Mouse (Mus musculus): ENCODE measurements around the gene Gab2. TPM values are rescaled to one million over a fixed set of nuclear protein-coding genes. Genes with fewer than 3 reads are reported as not detected.
"Not testable (repeated sequence)": the region's sequence is repeated elsewhere in the genome, so short reads cannot be mapped to it uniquely, and the experiment has no call there.

Gab2 gene
- total RNA-seq, 2 experiments from 2014 or later: 8.7 to 9.8 TPM

GRCm38 (mm10) chr7:97223836-97224235 lies 142.4 kb downstream of the Gab2 start:
- intact Hi-C loops (cut with DNase I; ENCODE audit: low total_unique reads): no loop called here
- no peak for DNase-seq

DNA sequence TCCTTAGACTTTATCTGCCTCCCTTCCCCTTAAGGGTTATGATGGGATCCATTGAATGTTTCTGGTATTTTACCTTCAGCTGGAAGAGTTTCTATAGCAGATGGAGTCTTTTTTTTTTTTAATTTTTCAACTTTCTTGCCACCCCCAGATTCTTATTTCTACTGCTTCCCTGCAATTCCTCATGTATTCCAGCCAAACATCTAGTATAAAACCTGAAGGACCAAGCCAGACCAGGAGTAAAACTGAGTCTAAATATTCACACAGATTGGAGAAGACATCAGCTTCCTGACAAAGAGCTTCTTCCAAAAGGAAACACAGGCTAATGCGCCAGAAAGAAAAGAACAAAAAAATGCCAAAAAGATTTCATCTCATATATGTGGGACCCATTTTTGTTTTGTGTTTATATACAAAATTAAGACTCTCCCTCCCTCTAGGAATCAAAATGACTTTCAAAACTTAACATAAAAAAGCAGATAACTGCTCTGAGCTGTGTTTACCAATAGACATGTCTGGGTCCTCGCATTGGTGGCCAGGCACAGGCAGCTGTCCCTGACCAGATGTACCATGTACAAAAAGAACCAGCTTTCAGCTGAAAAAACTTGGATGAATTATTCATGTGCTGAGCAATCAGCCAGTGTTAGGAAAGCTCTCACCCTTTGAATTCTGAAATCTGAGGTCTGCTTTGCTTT lies 164.0 kb downstream of the Gab2 start:
- no peak for DNase-seq
- intact Hi-C loops (cut with DNase I; ENCODE audit: low total_unique reads): no loop called here

DNA sequence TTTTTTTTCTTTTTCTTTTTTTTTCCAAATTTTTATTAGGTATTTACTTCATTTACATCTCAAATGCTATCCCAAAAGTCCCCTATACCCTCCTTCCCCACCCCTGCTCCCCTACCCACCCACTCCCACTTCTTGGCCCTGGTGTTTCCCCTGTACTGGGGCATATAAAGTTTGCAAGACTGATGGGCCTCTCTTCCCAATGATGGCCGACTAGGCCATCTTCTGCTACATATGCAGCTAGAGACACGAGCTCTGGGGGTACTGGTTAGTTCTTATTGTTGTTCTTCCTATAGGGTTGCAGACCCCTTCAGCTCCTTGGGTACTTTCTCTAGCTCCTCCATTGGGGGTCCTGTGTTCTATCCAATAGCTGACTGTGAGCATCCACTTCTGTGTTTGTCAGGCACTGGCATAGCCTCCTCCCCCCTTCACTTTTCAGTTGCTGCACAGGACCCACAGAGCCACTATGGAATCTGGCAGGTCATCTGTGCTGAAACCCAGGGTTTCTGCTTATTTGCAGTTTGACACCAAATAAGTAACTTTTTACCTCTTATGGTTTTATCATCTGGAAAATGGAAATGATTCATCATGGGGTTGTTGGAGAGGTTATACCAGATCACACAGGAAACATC lies 164.7 kb downstream of the Gab2 start:
- DNase-seq; intact Hi-C loops (cut with DNase I; ENCODE audit: low total_unique reads): not testable (repeated sequence)

DNA sequence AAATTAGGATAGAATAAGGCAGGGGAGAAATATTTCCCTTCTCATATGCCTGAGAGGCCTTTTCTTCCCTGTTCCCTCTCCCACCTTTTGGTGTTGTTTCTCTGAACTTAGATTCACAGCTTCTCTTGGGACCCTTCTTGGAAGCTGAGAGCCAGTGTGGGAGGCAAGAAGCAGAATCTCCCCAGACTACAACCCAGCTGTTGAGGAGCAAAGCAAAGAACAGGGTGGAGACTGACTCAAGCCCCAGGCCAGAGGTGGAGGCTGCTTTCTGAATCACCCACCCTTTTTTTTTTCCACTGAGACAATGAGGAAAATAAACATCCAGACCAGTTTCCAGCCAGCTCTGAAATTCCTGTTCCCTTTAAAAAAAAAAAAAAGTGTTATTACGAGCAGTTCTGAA lies 166.3 kb downstream of the Gab2 start:
- peak; percentile 47 for DNase-seq
- intact Hi-C loops (cut with DNase I; ENCODE audit: low total_unique reads): no loop called here

DNA sequence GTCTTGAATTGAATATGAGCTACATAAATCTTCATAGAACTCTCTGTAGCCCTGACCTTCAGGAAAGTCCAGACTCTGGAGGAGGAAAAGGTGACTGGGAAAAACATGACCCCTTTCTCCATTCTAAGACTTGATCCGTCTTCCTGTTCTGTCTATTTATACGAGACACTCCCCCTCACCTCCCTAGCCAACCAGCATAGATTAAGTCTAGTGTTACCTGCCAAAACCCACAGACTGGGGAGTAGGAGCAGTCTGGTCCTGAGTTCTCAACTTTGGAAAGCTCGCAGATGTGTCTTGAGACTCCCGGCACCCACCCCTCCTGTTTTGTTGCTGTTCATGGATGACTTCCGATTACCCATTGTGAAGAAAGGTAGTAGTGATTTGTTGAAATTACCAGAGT lies 166.8 kb downstream of the Gab2 start:
- intact Hi-C loops (cut with DNase I; ENCODE audit: low total_unique reads): no loop called here
- DNase-seq: no peak

DNA sequence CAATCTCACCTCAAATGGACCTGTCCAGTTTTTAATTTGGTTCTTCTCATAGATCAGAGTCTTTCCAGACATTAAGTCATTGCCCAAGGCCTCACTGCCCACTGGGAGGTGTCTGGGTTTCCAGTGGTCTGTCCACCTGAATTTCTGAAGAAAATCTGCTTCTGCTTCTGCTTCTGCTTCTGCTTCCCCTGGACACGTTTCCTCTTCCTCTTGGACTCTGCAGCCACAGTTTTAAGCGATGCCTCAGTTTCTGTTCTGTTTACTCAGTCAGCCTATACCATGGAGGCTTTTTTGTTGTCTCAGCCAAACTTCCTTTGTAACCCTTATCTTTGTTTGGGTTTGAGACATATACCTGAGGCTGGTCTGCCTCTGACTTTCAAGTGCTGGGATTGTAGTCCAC lies 170.3 kb downstream of the Gab2 start:
- DNase-seq: no peak
- intact Hi-C loops (cut with DNase I; ENCODE audit: low total_unique reads): no loop called here

DNA sequence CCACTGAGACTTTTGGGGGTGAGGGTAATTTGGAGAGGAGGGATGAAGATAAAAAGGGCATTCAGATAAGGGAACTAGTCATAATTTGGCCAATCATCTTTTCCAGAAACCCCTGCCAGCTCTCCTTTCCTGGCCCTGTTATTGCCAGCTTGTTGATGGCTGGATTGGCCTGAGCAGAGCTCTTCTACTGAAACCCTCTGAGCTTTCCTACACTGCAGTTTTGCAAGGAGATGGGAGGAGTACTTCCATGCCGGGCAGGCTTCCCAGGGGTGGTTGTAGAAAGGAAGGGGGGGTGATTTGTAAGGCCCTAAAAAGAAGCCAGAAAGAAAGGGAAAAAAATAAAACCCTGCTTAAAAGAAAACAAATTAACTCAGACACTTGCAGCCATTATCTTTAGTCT lies 181.2 kb downstream of the Gab2 start:
- intact Hi-C loops (cut with DNase I; ENCODE audit: low total_unique reads): no loop called here
- DNase-seq: peak; percentile 68

- no peak for DNase-seq
- intact Hi-C loops (cut with DNase I; ENCODE audit: low total_unique reads): no loop called here
Measured at GRCm38 (mm10) chr7:97270367-97270766, 189.0 kb downstream of the Gab2 start.

DNA sequence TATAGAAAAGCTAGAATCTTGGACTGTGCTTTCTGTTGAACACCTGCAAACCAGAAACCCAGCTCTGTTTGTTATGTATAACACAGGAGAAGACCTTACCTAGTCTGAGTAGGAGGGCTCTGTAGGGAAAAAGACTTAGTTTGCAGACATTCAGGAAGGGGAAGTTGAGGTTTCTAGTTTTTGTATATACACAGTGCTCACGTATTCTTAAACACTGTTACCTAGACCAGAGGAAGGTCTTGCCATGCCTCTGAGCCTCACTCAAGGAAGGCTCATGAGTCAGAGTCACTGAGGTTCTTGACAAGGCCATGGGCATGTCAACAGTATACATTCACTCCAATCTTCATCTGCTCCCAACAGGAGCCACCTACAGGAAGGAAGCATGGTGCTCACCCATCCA lies 189.7 kb downstream of the Gab2 start:
- intact Hi-C loops (cut with DNase I; ENCODE audit: low total_unique reads): no loop called here
- DNase-seq: no peak

GRCm38 (mm10) chr7:97296986-97297385 lies 215.6 kb downstream of the Gab2 start:
- intact Hi-C loops (cut with DNase I; ENCODE audit: low total_unique reads): loop anchor here (5.0 kb wide), 2 partner anchors 215 to 325 kb away; partner anchors contain the start of gene Gab2

GRCm38 (mm10) chr7:97297466-97297865 lies 216.1 kb downstream of the Gab2 start:
- DNase-seq: no peak
- intact Hi-C loops (cut with DNase I; ENCODE audit: low total_unique reads): loop anchor here (5.0 kb wide), 2 partner anchors 215 to 325 kb away; partner anchors contain the start of gene Gab2

More at GRCm38 (mm10) chr7:97296986-97297385, 215.6 kb downstream of the Gab2 start:
- no peak for DNase-seq

- intact Hi-C loops (cut with DNase I; ENCODE audit: low total_unique reads): loop anchor here (5.0 kb wide), 2 partner anchors 216 to 326 kb away; partner anchors contain the start of gene Gab2
- no peak for DNase-seq
Measured at GRCm38 (mm10) chr7:97298279-97298678, 216.9 kb downstream of the Gab2 start.

GRCm38 (mm10) chr7:97298943-97299342 lies 217.6 kb downstream of the Gab2 start:
- intact Hi-C loops (cut with DNase I; ENCODE audit: low total_unique reads): loop anchor here (5.0 kb wide), 2 partner anchors 217 to 327 kb away; partner anchors contain the start of gene Gab2
- no peak for DNase-seq

DNA sequence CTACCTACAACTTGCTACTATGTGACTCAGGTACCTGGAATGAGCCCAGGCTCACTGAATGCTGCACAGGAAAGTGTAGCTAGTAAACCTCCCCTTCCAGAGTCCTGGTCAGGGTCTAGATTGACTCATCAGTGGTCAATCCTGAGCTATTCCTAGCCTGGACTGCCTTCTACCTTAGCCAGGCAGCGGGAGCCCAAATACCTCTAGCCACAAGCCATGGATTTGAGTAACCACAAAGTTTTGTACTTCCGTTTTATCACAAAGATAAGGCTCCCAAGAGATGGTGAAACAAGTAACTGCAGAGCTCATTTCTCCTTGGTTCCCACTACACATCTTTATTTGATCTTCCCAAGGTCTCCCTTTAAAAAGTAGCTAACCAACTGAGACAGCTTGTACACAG lies 219.5 kb downstream of the Gab2 start:
- DNase-seq: no peak
- intact Hi-C loops (cut with DNase I; ENCODE audit: low total_unique reads): no loop called here

DNA sequence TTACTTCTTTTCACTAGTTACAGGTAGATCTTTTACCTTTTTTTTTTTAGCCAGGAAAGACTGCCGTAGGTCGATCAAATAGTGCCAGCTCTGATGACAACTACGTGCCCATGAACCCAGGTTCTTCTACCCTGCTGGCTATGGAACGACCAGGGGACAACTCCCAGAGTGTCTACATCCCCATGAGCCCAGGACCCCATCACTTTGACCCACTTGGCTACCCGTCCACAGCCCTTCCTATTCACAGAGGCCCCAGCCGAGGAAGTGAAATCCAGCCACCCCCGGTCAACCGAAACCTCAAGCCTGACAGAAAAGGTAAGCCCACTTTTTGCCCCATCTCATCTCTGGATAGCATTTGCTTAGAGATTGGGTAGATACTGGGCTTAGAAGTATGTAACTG lies 219.9 kb downstream of the Gab2 start:
- no peak for DNase-seq
- intact Hi-C loops (cut with DNase I; ENCODE audit: low total_unique reads): no loop called here

- intact Hi-C loops (cut with DNase I; ENCODE audit: low total_unique reads): no loop called here
- DNase-seq: no peak
Measured at GRCm38 (mm10) chr7:97302261-97302660, 220.9 kb downstream of the Gab2 start.

GRCm38 (mm10) chr7:97302876-97303275 lies 221.5 kb downstream of the Gab2 start:
- no peak for DNase-seq
- intact Hi-C loops (cut with DNase I; ENCODE audit: low total_unique reads): no loop called here

DNA sequence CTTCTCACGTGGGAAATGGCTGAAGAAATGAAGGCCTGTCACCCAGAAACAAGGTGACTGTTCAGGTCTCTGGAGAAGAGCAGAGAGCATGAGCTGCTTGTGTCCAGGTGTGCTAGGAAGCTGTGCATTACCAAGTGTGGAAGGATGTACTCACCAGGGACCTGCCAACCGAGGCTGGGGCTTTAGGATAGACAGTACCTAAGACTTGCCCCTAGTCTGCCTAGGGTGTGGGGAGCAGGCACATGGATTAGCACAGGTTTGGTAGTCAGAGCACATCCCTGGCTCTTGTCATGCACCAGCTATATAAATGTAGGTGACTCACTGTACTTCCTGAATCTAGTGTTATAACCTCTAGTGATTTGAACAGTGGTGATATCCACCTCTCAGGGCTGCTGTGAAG lies 222.2 kb downstream of the Gab2 start:
- DNase-seq: no peak
- intact Hi-C loops (cut with DNase I; ENCODE audit: low total_unique reads): no loop called here

DNA sequence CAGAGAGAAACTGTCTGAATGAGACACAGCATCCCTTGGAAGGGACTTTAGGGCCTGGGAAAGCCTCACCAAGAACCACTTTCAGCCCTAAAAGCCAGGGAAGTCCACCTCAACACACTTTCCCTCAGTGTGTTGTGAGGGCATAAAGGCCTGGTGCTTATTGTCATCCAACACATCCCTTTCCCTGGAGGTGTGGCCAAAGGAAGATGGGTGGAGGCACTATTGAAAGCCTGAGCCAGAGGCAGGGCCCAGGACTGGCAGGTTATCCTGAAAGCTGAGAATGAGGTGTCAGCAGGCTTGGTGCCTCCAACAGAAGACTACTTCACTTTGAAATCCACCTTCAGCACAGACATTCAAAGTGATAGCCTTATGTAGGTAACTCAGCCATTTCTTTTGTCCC lies 223.1 kb downstream of the Gab2 start:
- intact Hi-C loops (cut with DNase I; ENCODE audit: low total_unique reads): no loop called here
- DNase-seq: no peak

GRCm38 (mm10) chr7:97305206-97305605 lies 223.8 kb downstream of the Gab2 start:
- no peak for DNase-seq
- intact Hi-C loops (cut with DNase I; ENCODE audit: low total_unique reads): no loop called here

DNA sequence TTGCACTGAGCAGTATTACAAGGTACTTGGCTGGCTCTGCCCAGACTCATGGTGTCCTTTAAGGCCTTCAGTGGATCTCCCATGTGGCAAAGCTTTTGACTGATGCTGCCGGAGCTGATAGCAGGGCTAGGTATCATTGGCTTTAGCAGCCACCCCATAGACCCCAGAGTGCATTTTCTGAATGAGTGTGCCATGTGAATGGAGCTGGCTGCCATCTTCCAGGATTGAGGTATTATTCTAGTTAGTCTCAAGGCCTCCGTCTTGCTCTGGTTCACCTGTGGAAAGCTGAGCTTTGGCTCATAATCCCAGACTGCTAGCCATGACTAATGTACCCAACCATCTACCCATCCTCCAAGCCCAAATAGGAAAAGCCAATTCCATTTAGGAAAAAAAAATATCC lies 225.4 kb downstream of the Gab2 start:
- DNase-seq: no peak
- intact Hi-C loops (cut with DNase I; ENCODE audit: low total_unique reads): no loop called here
